Mouse (Mus musculus) cerebellum, adult 2 months (tissue): ENCODE results near the gene Enho.

ENCODE experiments used
- CTCF ChIP-seq: fragments of 200-500 bp; IDR thresholded peaks from 2 replicates; pipeline ENCODE4 v1.5.1; 2011; ENCODE audit warnings: low read depth, mild to moderate bottlenecking, control low read depth, low read length, moderate library complexity, borderline replicate concordance; ENCODE audit not compliant: insufficient read depth
- POLR2A ChIP-seq: fragments of 200-500 bp; IDR thresholded peaks from 2 replicates; pipeline ENCODE4 v1.6.1; 2011; ENCODE audit warnings: low read length, control low read depth, borderline replicate concordance; ENCODE audit not compliant: insufficient read depth

DNA sequence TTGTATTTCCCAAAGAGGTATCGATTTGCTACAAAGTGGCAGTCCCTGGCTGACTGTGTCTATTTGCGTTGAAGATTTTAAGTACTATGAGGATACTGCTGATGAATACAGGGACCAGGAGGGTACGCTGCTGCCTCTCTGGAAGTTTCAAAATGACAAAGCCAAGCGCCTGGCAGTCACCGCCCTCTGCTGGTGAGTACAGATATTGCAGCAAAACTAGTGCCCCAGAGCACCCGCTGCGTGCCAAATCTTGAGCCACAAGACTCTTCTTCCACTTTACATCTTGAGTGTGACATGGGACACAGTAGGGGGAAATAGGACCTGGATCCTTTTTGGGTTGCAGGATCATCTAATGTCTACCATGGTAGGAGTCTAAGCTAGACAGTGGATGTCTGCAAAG lies 26.0 kb downstream of the Enho start:
- peak; percentile 95 for TF ChIP-seq CTCF
- TF ChIP-seq POLR2A, result no peak
